Mouse (Mus musculus) activated CD4-positive, CD25-positive, alpha-beta regulatory T cell, adult 4 months (primary cell): ENCODE measurements around the gene Rfpl4. TPM values are rescaled to one million over a fixed set of nuclear protein-coding genes. Genes with fewer than 3 reads are reported as not detected.
"Not testable (repeated sequence)": the region's sequence is repeated elsewhere in the genome, so short reads cannot be mapped to it uniquely, and the experiment has no call there.

ENCODE experiments used
- ATAC-seq: one replicate; pipeline ENCODE4 v1.8.0; 2017
- polyA plus RNA-seq, 2 experiments: library from polyadenylated mRNA; unstranded; fragments of 100-300 nt; shearing (Covaris generic); gene quantifications; one replicate each; pipeline ENCODE4 v1.2.1; 2017

Gene Rfpl4
- polyA plus RNA-seq, 2 experiments from 2014 or later: not detected

GRCm38 (mm10) chr7:5080010-5080751, 36.6 kb downstream of the Rfpl4 start, which contains the start of gene Epn1:
Epn1 (plus strand) TSS chr7:5080235.
- peak; percentile 96 for ATAC-seq

- not testable (repeated sequence) for ATAC-seq
Measured at GRCm38 (mm10) chr7:5079365-5080009, 37.3 kb downstream of the Rfpl4 start.

GRCm38 (mm10) chr7:5076931-5077330, 39.8 kb downstream of the Rfpl4 start:
- ATAC-seq: no peak

GRCm38 (mm10) chr7:5074984-5075383, 41.8 kb downstream of the Rfpl4 start:
- no peak for ATAC-seq

- ATAC-seq: no peak
Measured at GRCm38 (mm10) chr7:5073586-5073985, 43.2 kb downstream of the Rfpl4 start.

- no peak for ATAC-seq
Measured at GRCm38 (mm10) chr7:5064886-5065285, 51.9 kb downstream of the Rfpl4 start.

GRCm38 (mm10) chr7:5062360-5063001, 54.3 kb downstream of the Rfpl4 start:
- ATAC-seq: peak; percentile 8

GRCm38 (mm10) chr7:5061774-5062359, 54.9 kb downstream of the Rfpl4 start, which contains the start of gene U2af2:
U2af2 (plus strand) TSS chr7:5062143.
- peak; percentile 25 for ATAC-seq

GRCm38 (mm10) chr7:5060944-5061773, 55.6 kb downstream of the Rfpl4 start:
- peak; percentile 75 for ATAC-seq

GRCm38 (mm10) chr7:5060239-5060731, 56.5 kb downstream of the Rfpl4 start:
- ATAC-seq: no peak

Other genes with a start within 250 kb of the Rfpl4 start
- 10 to 100 TPM; 34.4 to 50.2 TPM for gene Isoc2b, start 246.7 kb downstream of the Rfpl4 start, polyA plus RNA-seq
- gene Isoc2a, start 239.8 kb downstream of the Rfpl4 start, polyA plus RNA-seq: under 1 TPM; 0.20 to 0.69 TPM
- gene Gm36210, start 210.4 kb downstream of the Rfpl4 start, polyA plus RNA-seq: not detected
- gene Zfp628, start 201.7 kb downstream of the Rfpl4 start, polyA plus RNA-seq: 1 to 10 TPM; 1.9 TPM
- not detected for gene Nat14, start 194.9 kb downstream of the Rfpl4 start, polyA plus RNA-seq
- gene Ssc5d, start 191.2 kb downstream of the Rfpl4 start, polyA plus RNA-seq: under 1 TPM in 1 of 2 experiments, not detected in 1; 0.10 TPM
- not detected for gene Sbk2, start 152.5 kb downstream of the Rfpl4 start, polyA plus RNA-seq
- not detected for gene Sbk3, start 145.8 kb downstream of the Rfpl4 start, polyA plus RNA-seq
- 1 to 10 TPM; 2.9 to 5.3 TPM for gene Zfp579, start 120.8 kb downstream of the Rfpl4 start, polyA plus RNA-seq
- gene Zfp524, start 102.5 kb downstream of the Rfpl4 start, polyA plus RNA-seq: 10 to 100 TPM; 33.3 to 55.4 TPM
- gene Fiz1, start 102.3 kb downstream of the Rfpl4 start, polyA plus RNA-seq: 10 to 100 TPM in 1 of 2 experiments, 1 to 10 TPM in 1; 8.1 to 10.1 TPM
- 10 to 100 TPM in 1 of 2 experiments, 1 to 10 TPM in 1; 5.6 to 19.0 TPM for gene Gm44973, start 101.5 kb downstream of the Rfpl4 start, polyA plus RNA-seq
- gene Zfp865, start 96.6 kb downstream of the Rfpl4 start, polyA plus RNA-seq: 1 to 10 TPM; 3.5 to 5.3 TPM
- under 1 TPM in 1 of 2 experiments, not detected in 1; 0.60 TPM for gene Ccdc106, start 96.4 kb downstream of the Rfpl4 start, polyA plus RNA-seq
- not detected for gene 4632433K11Rik, start 82.8 kb downstream of the Rfpl4 start, polyA plus RNA-seq
- 1 to 10 TPM; 2.5 to 3.1 TPM for gene Zfp784, start 78.5 kb downstream of the Rfpl4 start, polyA plus RNA-seq
- gene Zfp580, start 65.4 kb downstream of the Rfpl4 start, polyA plus RNA-seq: 1 to 10 TPM; 1.2 to 2.8 TPM
- gene U2af2, start 54.8 kb downstream of the Rfpl4 start, polyA plus RNA-seq: 10 to 100 TPM; 24.2 to 30.1 TPM
- gene Epn1, start 36.7 kb downstream of the Rfpl4 start, polyA plus RNA-seq: 1 to 10 TPM; 7.0 to 8.3 TPM
- under 1 TPM in 1 of 2 experiments, not detected in 1; 0.58 TPM for gene Rasl2-9, start 9.0 kb upstream of the Rfpl4 start, polyA plus RNA-seq
- under 1 TPM in 1 of 2 experiments, not detected in 1; 0.05 TPM for gene Vmn1r55, start 32.7 kb upstream of the Rfpl4 start, polyA plus RNA-seq
- gene Vmn1r56, start 79.8 kb upstream of the Rfpl4 start, polyA plus RNA-seq: not detected
- gene Vmn1r57, start 101.5 kb upstream of the Rfpl4 start, polyA plus RNA-seq: not detected
- gene Gm5065, start 233.6 kb upstream of the Rfpl4 start, polyA plus RNA-seq: not detected
- not detected for gene Nlrp2, start 234.1 kb upstream of the Rfpl4 start, polyA plus RNA-seq